Mouse (Mus musculus): ENCODE measurements around the gene Vapa. TPM values are rescaled to one million over a fixed set of nuclear protein-coding genes. Genes with fewer than 3 reads are reported as not detected.

Gene Vapa
- 172 and 173 TPM in 2 replicates for polyA plus RNA-seq (2014; fragmentation: Nextera tagmentation; extraction: Ambion mirVana)

DNA sequence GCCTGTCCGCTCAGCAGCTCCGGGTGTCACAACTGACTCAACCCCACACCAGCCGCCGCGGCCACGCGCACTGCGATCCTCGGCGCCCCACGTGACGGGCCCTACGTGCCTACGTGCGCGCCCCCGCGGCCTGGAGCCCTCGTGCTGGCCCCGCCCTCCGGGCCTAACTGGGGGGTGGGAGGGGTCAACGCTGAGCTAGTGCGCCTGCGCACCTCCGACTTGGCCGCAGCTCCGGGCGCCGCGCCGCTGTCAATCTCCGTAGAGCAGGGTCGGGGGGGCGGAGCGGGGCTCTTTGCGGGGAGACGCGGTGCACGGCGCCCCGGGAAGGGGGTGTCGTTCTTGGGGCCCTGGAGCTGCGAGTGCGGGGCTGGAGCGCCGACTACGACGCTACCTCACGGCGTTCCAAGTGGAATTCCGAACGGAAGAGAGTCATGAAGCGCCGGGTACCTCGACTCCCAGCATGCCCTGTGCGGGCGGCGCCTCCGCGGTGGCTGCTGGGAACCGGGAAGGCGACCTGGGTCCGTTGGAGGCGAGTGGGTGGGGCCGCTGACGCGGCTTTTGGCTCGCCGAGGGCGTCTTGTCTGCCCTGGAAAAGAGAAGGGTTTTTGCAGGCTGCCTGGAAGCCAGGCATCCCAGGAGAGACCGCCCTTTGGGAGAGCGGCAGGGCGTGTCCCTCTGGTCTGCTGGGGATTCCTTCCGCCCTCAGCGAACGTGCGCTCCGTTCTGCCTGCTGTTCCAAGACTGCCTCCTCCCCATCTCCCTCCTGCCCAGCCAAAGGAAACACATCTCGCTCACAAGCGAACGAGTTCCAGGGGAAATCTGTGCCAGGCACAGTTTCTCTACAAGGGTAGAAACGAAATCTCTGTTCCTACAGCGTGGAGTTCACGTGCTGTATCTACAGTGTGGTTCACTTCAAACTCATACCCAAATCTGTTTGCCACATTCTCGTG, at the start of gene Vapa:
Vapa (minus strand) TSS at position 93 of the 950 bp plus-strand sequence.
- H3K36me3 ChIP-seq (ENCODE audit: control insufficient read depth, insufficient read depth, low read length) = no peaks in the 10 kb centered on the region
- under 1% methylated on average over 82 of the region's 85 CpGs for WGBS (ENCODE audit: insufficient replicate concordance)
- peaks cover 22% of the 10 kb centered on the region for H3K4me1 ChIP-seq (ENCODE audit: control insufficient read depth, insufficient read depth, low read length)
- peak within 1 kb of the TSS; percentile 82 for H3K4me2 ChIP-seq
- H3K9ac ChIP-seq (ENCODE audit: low read depth, low read length) = peak within 1 kb of the TSS; percentile 99
- H3K4me3 ChIP-seq (ENCODE audit: low read depth, low read length) = peak within 1 kb of the TSS; percentile 99
- H3K27ac ChIP-seq (ENCODE audit: low read depth, low read length) = peak within 1 kb of the TSS; percentile 99
- ATAC-seq (replicated peaks; ENCODE audit: insufficient number of reproducible peaks, low FRiP score, low TSS enrichment) = peak; percentile 91
- no peaks in the 10 kb centered on the region for H3K27me3 ChIP-seq (ENCODE audit: control insufficient read depth, insufficient read depth, low read length)
- no peaks in the 10 kb centered on the region for H3K9me3 ChIP-seq (replicated peaks; ENCODE audit: control insufficient read depth, low read length)

DNA sequence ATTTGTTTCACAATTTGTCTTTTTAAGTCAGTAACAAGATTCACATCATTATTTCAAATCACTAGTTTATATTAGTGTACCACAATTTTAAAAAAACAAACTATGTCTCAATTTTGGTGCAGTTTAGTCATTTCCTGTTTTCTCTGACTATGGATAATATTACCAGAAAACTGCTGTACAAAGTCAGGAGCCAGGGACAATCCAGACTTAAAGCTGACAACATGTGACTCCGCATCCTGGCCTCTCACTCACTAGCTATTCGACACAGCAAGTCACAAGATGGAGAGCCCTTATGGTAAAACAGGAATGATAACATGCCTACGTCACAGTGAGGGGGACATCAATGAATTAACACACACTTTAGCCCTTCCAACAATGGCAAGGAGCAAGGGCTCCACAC, 49.3 kb upstream of the Vapa start:
- ATAC-seq (replicated peaks; ENCODE audit: insufficient number of reproducible peaks, low FRiP score, low TSS enrichment) = no peak
- WGBS (ENCODE audit: insufficient replicate concordance) = 74% methylated on average over 3 of the region's 3 CpGs
- no peak overlapping the region for H3K4me2 ChIP-seq

DNA sequence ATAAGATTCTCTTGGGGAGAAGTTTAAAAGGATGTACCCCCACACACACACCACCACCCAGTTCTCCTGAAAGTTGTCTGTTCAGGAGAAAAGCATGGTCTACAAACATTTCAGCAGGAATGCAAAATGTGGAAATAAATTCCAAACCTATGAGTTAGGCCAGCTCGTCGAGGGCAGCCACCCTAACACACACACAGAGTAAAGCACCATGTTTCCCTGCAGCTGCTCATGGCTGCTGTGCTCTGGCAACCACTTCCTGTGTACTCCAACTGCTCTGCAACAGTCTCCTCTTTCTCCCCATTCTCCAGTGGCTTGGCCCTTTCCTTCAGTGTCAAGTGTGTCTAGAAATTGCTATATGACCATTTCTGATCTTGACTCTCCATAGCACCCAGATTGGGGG, 45.1 kb upstream of the Vapa start:
- H3K4me2 ChIP-seq = no peak overlapping the region
- H3K9me3 ChIP-seq (replicated peaks; ENCODE audit: control insufficient read depth, low read length) = no peaks in the 10 kb centered on the region
- no peak for ATAC-seq (replicated peaks; ENCODE audit: insufficient number of reproducible peaks, low FRiP score, low TSS enrichment)
- no peak overlapping the region for H3K9ac ChIP-seq (ENCODE audit: low read depth, low read length)
- H3K4me3 ChIP-seq (ENCODE audit: low read depth, low read length) = no peak overlapping the region
- H3K27me3 ChIP-seq (ENCODE audit: control insufficient read depth, insufficient read depth, low read length) = no peaks in the 10 kb centered on the region
- no peaks in the 10 kb centered on the region for H3K4me1 ChIP-seq (ENCODE audit: control insufficient read depth, insufficient read depth, low read length)
- H3K36me3 ChIP-seq (ENCODE audit: control insufficient read depth, insufficient read depth, low read length) = no peaks in the 10 kb centered on the region
- no peak overlapping the region for H3K27ac ChIP-seq (ENCODE audit: low read depth, low read length)
- WGBS (ENCODE audit: insufficient replicate concordance) = 74% methylated on average over 2 of the region's 2 CpGs

More for the DNA sequence above, 49.3 kb upstream of the Vapa start:
- Histone ChIP-seq H3K9ac (ENCODE audit: low read depth, low read length) (no peak overlapping the region), H3K36me3 (ENCODE audit: control insufficient read depth, insufficient read depth, low read length) (no peaks in the 10 kb centered on the region), H3K4me1 (ENCODE audit: control insufficient read depth, insufficient read depth, low read length) (no peaks in the 10 kb centered on the region), H3K27me3 (ENCODE audit: control insufficient read depth, insufficient read depth, low read length) (no peaks in the 10 kb centered on the region), H3K9me3 (replicated peaks; ENCODE audit: control insufficient read depth, low read length) (no peaks in the 10 kb centered on the region), H3K4me3 (ENCODE audit: low read depth, low read length) (no peak overlapping the region), H3K27ac (ENCODE audit: low read depth, low read length) (no peak overlapping the region)

DNA sequence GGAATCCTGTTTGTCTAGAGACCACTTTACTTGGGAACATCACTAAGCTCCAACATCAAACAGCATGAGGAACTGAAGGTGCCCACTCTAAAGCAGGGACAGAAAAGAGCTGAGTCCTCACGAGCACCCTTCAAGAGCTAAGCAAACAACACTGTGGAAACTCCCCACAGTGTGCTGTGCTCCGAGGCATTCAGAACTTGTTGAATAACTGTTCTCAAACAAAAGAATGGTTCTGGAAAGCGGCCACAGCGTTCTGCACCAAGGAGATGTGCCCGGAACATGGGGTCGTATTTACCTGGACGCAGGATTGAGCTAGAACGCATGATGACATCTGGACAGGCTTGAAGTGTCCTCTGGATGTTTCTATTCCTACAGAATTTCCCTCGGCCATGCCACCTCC, 44.6 kb upstream of the Vapa start:
- ATAC-seq (replicated peaks; ENCODE audit: insufficient number of reproducible peaks, low FRiP score, low TSS enrichment) = no peak
- WGBS (ENCODE audit: insufficient replicate concordance) = 86% methylated on average over 9 of the region's 9 CpGs

DNA sequence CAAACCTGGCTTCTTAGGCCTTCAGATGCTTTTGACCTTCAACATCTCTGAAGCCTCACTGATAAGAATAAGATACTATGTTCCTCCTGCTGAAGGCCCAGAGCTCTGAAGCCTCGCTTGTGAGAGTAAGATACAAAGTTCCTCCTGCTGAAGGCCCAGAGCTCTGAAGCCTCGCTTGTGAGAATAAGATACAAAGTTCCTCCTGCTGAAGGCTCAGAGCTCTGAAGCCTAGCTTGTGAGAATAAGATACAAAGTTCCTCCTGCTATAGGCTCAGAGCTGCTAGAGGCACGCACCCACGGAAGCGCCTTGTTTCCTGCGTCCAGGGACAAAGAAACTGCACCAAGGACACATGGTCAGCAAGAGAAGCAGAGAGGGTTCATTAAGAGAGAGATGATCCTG, 43.4 kb upstream of the Vapa start:
- Histone ChIP-seq H3K4me2 (no peak overlapping the region), H3K27me3 (ENCODE audit: control insufficient read depth, insufficient read depth, low read length) (no peaks in the 10 kb centered on the region), H3K4me3 (ENCODE audit: low read depth, low read length) (no peak overlapping the region), H3K27ac (ENCODE audit: low read depth, low read length) (no peak overlapping the region), H3K9ac (ENCODE audit: low read depth, low read length) (no peak overlapping the region), H3K9me3 (replicated peaks; ENCODE audit: control insufficient read depth, low read length) (no peaks in the 10 kb centered on the region), H3K36me3 (ENCODE audit: control insufficient read depth, insufficient read depth, low read length) (no peaks in the 10 kb centered on the region), H3K4me1 (ENCODE audit: control insufficient read depth, insufficient read depth, low read length) (no peaks in the 10 kb centered on the region)
- ATAC-seq (replicated peaks; ENCODE audit: insufficient number of reproducible peaks, low FRiP score, low TSS enrichment) = no peak
- 75% methylated on average over 6 of the region's 6 CpGs for WGBS (ENCODE audit: insufficient replicate concordance)

More for the DNA sequence above, 44.6 kb upstream of the Vapa start:
- H3K36me3 ChIP-seq (ENCODE audit: control insufficient read depth, insufficient read depth, low read length) = no peaks in the 10 kb centered on the region
- H3K4me2 ChIP-seq = no peak overlapping the region
- no peaks in the 10 kb centered on the region for H3K4me1 ChIP-seq (ENCODE audit: control insufficient read depth, insufficient read depth, low read length)
- no peaks in the 10 kb centered on the region for H3K9me3 ChIP-seq (replicated peaks; ENCODE audit: control insufficient read depth, low read length)
- no peaks in the 10 kb centered on the region for H3K27me3 ChIP-seq (ENCODE audit: control insufficient read depth, insufficient read depth, low read length)
- H3K4me3 ChIP-seq (ENCODE audit: low read depth, low read length) = no peak overlapping the region
- H3K27ac ChIP-seq (ENCODE audit: low read depth, low read length) = no peak overlapping the region
- no peak overlapping the region for H3K9ac ChIP-seq (ENCODE audit: low read depth, low read length)

DNA sequence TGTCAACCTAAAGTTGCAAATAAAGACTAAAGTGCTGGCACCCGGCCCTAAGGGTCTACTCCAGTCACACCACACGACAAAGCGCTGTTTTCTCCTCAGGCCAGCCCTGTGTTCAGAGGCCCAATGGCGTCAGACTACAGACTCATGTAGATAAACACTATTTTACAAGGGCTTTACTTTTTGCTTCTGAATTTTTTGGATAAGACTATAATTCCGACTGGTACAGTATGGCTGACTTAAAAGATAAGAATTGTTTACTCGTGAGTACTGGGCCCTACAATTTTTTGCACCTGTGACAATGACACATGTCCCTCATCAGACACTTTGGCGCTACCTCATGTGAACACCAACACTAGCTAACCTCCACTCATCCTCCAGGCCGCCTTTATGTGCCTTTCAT, 42.7 kb upstream of the Vapa start:
- Histone ChIP-seq H3K9me3 (replicated peaks; ENCODE audit: control insufficient read depth, low read length) (no peaks in the 10 kb centered on the region), H3K4me2 (no peak overlapping the region), H3K4me1 (ENCODE audit: control insufficient read depth, insufficient read depth, low read length) (no peaks in the 10 kb centered on the region), H3K27me3 (ENCODE audit: control insufficient read depth, insufficient read depth, low read length) (no peaks in the 10 kb centered on the region), H3K36me3 (ENCODE audit: control insufficient read depth, insufficient read depth, low read length) (no peaks in the 10 kb centered on the region; the same call in 1 of the 2 replicates), H3K4me3 (ENCODE audit: low read depth, low read length) (no peak overlapping the region), H3K9ac (ENCODE audit: low read depth, low read length) (no peak overlapping the region), H3K27ac (ENCODE audit: low read depth, low read length) (no peak overlapping the region)
- no peak for ATAC-seq (replicated peaks; ENCODE audit: insufficient number of reproducible peaks, low FRiP score, low TSS enrichment)
- 81% methylated on average over 8 of the region's 8 CpGs for WGBS (ENCODE audit: insufficient replicate concordance)

DNA sequence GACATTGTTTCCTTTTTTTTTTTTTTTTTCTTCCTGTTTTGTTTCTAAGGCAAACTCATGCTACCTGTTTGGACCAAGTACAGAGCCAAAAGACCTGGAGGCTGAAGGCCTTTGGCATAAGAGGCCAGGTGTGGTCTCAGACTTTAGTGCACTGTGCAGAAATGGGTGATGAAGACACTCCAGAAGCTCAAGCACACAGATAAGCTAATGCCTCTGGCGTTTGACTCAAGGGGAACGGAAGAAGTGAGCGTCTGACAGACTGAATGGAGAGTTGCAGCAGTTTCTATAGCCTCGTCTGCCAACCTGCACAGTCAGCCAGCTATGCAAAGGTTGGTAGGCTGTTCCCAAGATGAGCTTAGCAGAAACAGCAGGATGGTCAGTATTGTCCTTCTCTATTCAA, 42.3 kb upstream of the Vapa start:
- H3K9ac ChIP-seq (ENCODE audit: low read depth, low read length) = no peak overlapping the region
- no peak overlapping the region for H3K27ac ChIP-seq (ENCODE audit: low read depth, low read length)
- no peak overlapping the region for H3K4me3 ChIP-seq (ENCODE audit: low read depth, low read length)
- no peaks in the 10 kb centered on the region for H3K27me3 ChIP-seq (ENCODE audit: control insufficient read depth, insufficient read depth, low read length)
- ATAC-seq (replicated peaks; ENCODE audit: insufficient number of reproducible peaks, low FRiP score, low TSS enrichment) = no peak
- no peaks in the 10 kb centered on the region for H3K4me1 ChIP-seq (ENCODE audit: control insufficient read depth, insufficient read depth, low read length)
- no peak overlapping the region for H3K4me2 ChIP-seq
- WGBS (ENCODE audit: insufficient replicate concordance) = 34% methylated on average over 4 of the region's 4 CpGs
- no peaks in the 10 kb centered on the region; the same call in 1 of the 2 replicates for H3K36me3 ChIP-seq (ENCODE audit: control insufficient read depth, insufficient read depth, low read length)
- H3K9me3 ChIP-seq (replicated peaks; ENCODE audit: control insufficient read depth, low read length) = no peaks in the 10 kb centered on the region

DNA sequence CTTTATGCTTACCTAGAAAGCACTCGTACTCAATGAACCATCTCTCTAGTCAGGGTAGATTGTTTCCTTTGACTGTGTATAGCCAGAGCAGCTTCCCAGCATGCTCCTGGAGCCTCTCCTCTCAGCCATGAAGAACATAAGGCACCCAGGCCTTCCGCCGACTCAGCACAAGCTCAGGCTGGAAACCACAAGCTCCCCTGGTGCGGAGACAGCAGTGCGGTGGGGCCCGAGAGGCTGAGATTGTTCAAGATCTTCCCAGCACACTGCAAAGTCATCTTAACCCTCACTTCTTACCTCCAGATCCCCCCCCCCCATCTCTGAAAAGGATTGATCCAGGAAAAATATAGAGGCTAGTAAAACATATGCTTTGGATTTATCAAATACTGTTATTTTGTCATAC, 37.2 kb upstream of the Vapa start:
- Histone ChIP-seq H3K4me3 (ENCODE audit: low read depth, low read length) (no peak overlapping the region), H3K4me2 (no peak overlapping the region), H3K4me1 (ENCODE audit: control insufficient read depth, insufficient read depth, low read length) (peaks cover 5% of the 10 kb centered on the region; the same call in 1 of the 2 replicates), H3K9me3 (replicated peaks; ENCODE audit: control insufficient read depth, low read length) (no peaks in the 10 kb centered on the region), H3K9ac (ENCODE audit: low read depth, low read length) (no peak overlapping the region), H3K27me3 (ENCODE audit: control insufficient read depth, insufficient read depth, low read length) (no peaks in the 10 kb centered on the region), H3K36me3 (ENCODE audit: control insufficient read depth, insufficient read depth, low read length) (no peaks in the 10 kb centered on the region; the same call in 1 of the 2 replicates), H3K27ac (ENCODE audit: low read depth, low read length) (no peak overlapping the region)
- no peak for ATAC-seq (replicated peaks; ENCODE audit: insufficient number of reproducible peaks, low FRiP score, low TSS enrichment)
- WGBS (ENCODE audit: insufficient replicate concordance) = 77% methylated on average over 6 of the region's 6 CpGs

DNA sequence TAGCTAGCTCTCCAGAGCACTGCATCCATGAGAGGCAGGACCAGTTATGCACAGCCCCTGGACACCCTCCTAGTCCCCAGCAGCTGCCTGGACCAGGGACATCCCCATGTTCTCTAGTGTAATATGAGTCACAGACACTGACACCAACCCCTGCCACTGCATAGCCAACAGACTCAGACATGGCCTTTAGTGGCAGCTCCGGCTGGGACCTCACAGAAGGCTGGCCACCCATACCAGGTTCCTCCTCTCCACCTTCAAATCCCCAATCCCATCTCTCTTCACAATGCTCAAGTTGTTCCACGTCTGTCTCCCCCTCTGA, 35.8 kb upstream of the Vapa start:
- Histone ChIP-seq H3K36me3 (ENCODE audit: control insufficient read depth, insufficient read depth, low read length) (no peaks in the 10 kb centered on the region; the same call in 1 of the 2 replicates), H3K27ac (ENCODE audit: low read depth, low read length) (no peak overlapping the region), H3K9ac (ENCODE audit: low read depth, low read length) (no peak overlapping the region), H3K4me2 (no peak overlapping the region), H3K4me1 (ENCODE audit: control insufficient read depth, insufficient read depth, low read length) (peaks cover 5% of the 10 kb centered on the region; the same call in 1 of the 2 replicates), H3K9me3 (replicated peaks; ENCODE audit: control insufficient read depth, low read length) (no peaks in the 10 kb centered on the region), H3K4me3 (ENCODE audit: low read depth, low read length) (no peak overlapping the region), H3K27me3 (ENCODE audit: control insufficient read depth, insufficient read depth, low read length) (no peaks in the 10 kb centered on the region)
- ATAC-seq (replicated peaks; ENCODE audit: insufficient number of reproducible peaks, low FRiP score, low TSS enrichment) = no peak
- WGBS (ENCODE audit: insufficient replicate concordance) = 76% methylated on average over 2 of the region's 2 CpGs

All from heart, embryonic 11.5 days (tissue).